Mouse (Mus musculus) myocyte (in vitro differentiated cells): Measurements from ENCODE around the gene Scamp3. TPM values are rescaled to one million over a fixed set of nuclear protein-coding genes. Genes with fewer than 3 reads are reported as not detected.

Source experiments
- H3K27me3 ChIP-seq: one replicate; pipeline ENCODE4 v1.6.1; 2011; ENCODE audit not compliant: control insufficient read depth, insufficient read depth, insufficient read length
- H3K36me3 ChIP-seq: one replicate; pipeline ENCODE4 v1.6.1; 2011; ENCODE audit not compliant: control insufficient read depth, insufficient read depth
- H3K4me2 ChIP-seq: one replicate; pipeline ENCODE4 v1.6.1; 2011; ENCODE audit warnings: low read depth, control low read depth
- H3K4me3 ChIP-seq: one replicate; pipeline ENCODE4 v1.5.1; 2011; ENCODE audit warnings: mild to moderate bottlenecking, control low read depth, moderate library complexity
- H3K79me2 ChIP-seq: one replicate; pipeline ENCODE4 v1.6.1; 2011; ENCODE audit not compliant: control insufficient read depth, insufficient read depth
- H3ac ChIP-seq: one replicate; pipeline ENCODE4 v1.6.1; 2011; ENCODE audit not compliant: control insufficient read depth, insufficient read length
- CEBPB ChIP-seq: IDR thresholded peaks from 2 replicates; pipeline ENCODE4 v1.6.1; 2011; ENCODE audit warnings: mild to moderate bottlenecking, moderate library complexity; ENCODE audit not compliant: poor library complexity, insufficient read depth, severe bottlenecking
- E2F4 ChIP-seq: IDR thresholded peaks from one replicate; pipeline ENCODE4 v1.6.1; 2011; ENCODE audit warnings: mild to moderate bottlenecking, control low read depth, moderate library complexity; ENCODE audit not compliant: insufficient read depth
- MAX ChIP-seq: IDR thresholded peaks from one replicate; pipeline ENCODE4 v1.6.1; 2011; ENCODE audit warnings: low read depth, mild to moderate bottlenecking, control low read depth
- MYOD1 ChIP-seq, 3 experiments: IDR thresholded peaks; one replicate each; pipeline ENCODE4 v1.6.1; 2011; ENCODE audit warnings: control low read depth in 2 of 3, low read depth in 2 of 3, mild to moderate bottlenecking in 2 of 3, moderate library complexity in 1 of 3; ENCODE audit not compliant: insufficient read length in 2 of 3, control insufficient read depth in 1 of 3
- MYOG ChIP-seq, 3 experiments: IDR thresholded peaks; one replicate each; pipeline ENCODE4 v1.6.1; 2011; ENCODE audit warnings: control low read depth in 2 of 3, low read depth in 2 of 3, mild to moderate bottlenecking in 2 of 3; ENCODE audit not compliant: insufficient read length in 2 of 3, control insufficient read depth in 1 of 3, insufficient read depth in 1 of 3
- POLR2A ChIP-seq: IDR thresholded peaks from one replicate; pipeline ENCODE4 v1.6.1; 2011; ENCODE audit warnings: low read depth, mild to moderate bottlenecking, control low read depth, moderate library complexity; ENCODE audit not compliant: insufficient read length
- POLR2AphosphoS2 ChIP-seq: IDR thresholded peaks from one replicate; pipeline ENCODE4 v1.6.1; 2011; ENCODE audit warnings: low read depth, control low read depth; ENCODE audit not compliant: insufficient read length
- REST ChIP-seq: IDR thresholded peaks from one replicate; pipeline ENCODE4 v1.6.1; 2011; ENCODE audit warnings: mild to moderate bottlenecking, control low read depth, moderate library complexity; ENCODE audit not compliant: insufficient read depth, insufficient read length
- SRF ChIP-seq: IDR thresholded peaks from one replicate; pipeline ENCODE4 v1.6.1; 2011; ENCODE audit warnings: low read depth; ENCODE audit not compliant: control insufficient read depth, insufficient read length
- TCF12 ChIP-seq: IDR thresholded peaks from one replicate; pipeline ENCODE4 v1.6.1; 2011; ENCODE audit warnings: mild to moderate bottlenecking, control low read depth; ENCODE audit not compliant: poor library complexity, insufficient read depth, severe bottlenecking
- TCF3 ChIP-seq: IDR thresholded peaks from one replicate; pipeline ENCODE4 v1.6.1; 2011; ENCODE audit warnings: low read depth, control low read depth; ENCODE audit not compliant: insufficient read length
- USF1 ChIP-seq: IDR thresholded peaks from one replicate; pipeline ENCODE4 v1.6.1; 2011; ENCODE audit warnings: low read depth, mild to moderate bottlenecking, control low read depth, moderate library complexity
- polyA plus RNA-seq: library from polyadenylated mRNA; unstranded; fragments of >200 nt; fragmentation: generic; extraction: Trizol; gene quantifications from one replicate; pipeline ENCODE4 v1.2.1, GENCODE M21; 2012; ENCODE audit warnings: missing spikeins

Scamp3 gene
- polyA plus RNA-seq: 127 TPM

DNA sequence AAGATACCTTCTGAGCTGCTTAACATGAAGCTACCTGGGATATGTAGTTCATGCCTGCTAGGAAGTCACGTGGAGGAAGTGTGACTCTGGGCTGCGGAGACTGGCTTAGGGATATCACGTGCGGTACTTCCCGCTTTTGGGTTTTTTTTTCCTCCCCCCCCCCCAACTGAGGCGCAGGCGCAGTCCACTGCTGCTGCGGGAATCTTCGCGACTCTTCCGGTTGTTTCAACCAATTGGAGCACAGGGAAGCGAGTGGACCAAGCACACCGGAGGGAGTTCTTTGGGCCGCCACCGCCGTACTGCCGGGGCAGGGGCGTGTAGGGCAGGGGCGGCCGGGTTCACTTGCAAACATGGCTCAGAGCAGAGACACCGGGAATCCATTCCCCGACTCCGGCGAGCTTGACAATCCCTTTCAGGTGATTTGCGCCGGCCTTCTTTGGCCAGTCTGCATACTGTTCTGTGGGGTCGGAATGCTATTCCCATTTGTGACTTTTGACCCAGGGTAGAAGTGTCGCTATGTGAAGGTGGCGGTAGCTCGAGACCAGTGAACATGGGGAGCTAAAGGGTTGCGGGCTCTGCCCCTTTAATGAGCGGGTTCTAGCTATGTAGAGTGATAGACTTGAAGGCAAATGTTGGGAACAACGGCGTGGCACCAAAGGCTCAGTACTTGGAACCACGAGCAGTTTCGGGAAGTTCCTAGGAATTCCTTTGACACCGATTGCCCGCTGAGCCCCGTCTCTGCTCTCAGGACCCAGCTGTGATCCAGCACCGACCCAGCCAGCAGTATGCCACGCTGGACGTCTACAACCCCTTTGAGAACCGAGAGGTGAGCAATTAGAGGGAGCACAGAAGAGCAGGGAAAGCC, at the start of gene Scamp3:
Gene Scamp3, plus strand, starts transcription at position 232 of the 865 bp plus-strand sequence.
- no peak for TF ChIP-seq TCF3
- peak; percentile 69 for TF ChIP-seq SRF
- no peak for TF ChIP-seq TCF12
- no peak for TF ChIP-seq CEBPB
- peak; percentile 98 for TF ChIP-seq POLR2AphosphoS2
- no peak for TF ChIP-seq MYOG (IDR thresholded peaks at IDR 0.05; ENCODE audit: control insufficient read depth in 1 of 3, insufficient read depth in 1 of 3, insufficient read length in 2 of 3, low read depth in 2 of 3)
- TF ChIP-seq REST: no peak
- TF ChIP-seq MAX: peak; percentile 64
- TF ChIP-seq POLR2A: peak; percentile 83
- peak; percentile 99 for TF ChIP-seq USF1
- no peak for TF ChIP-seq E2F4
- TF ChIP-seq MYOD1 (IDR thresholded peaks at IDR 0.05; ENCODE audit: control insufficient read depth in 1 of 3, insufficient read length in 2 of 3, low read depth in 2 of 3): no peak
- H3K4me3 ChIP-seq: peak within 1 kb of the TSS; percentile 87
- peaks cover 33% of the 10 kb centered on the region for H3K36me3 ChIP-seq
- peaks cover 14% of the 10 kb centered on the region for H3K79me2 ChIP-seq
- H3ac ChIP-seq: peak within 1 kb of the TSS; percentile 36
- no peaks in the 10 kb centered on the region for H3K27me3 ChIP-seq
- H3K4me2 ChIP-seq: peak within 1 kb of the TSS; percentile 93

DNA sequence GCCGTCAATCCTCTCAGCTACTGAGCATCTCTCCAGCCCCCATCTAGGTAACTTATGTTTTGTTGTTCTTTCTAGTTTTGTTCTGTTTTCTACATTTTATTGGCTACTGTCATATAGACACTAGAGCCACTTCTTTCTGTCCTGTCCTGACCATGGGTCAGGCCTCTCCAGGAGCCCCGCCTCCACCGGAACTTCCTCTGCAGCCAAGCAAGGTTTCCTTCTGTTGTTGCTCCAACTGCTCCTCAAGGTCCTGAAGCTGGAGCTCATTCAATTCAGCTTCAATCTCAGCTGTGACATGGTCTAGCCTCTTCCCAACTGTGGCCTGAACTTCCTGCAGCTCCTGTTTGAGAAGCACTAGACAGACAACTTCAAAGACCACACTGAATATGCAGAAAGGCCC, 47.4 kb upstream of the Scamp3 start:
- Histone ChIP-seq H3K27me3 (peaks cover 54% of the 10 kb centered on the region), H3K79me2 (no peaks in the 10 kb centered on the region), H3K4me2 (no peak overlapping the region), H3K4me3 (no peak overlapping the region), H3ac (no peak overlapping the region), H3K36me3 (no peaks in the 10 kb centered on the region)
- TF ChIP-seq REST: no peak
- TF ChIP-seq CEBPB: no peak
- no peak for TF ChIP-seq SRF
- no peak for TF ChIP-seq E2F4
- no peak for TF ChIP-seq TCF12
- TF ChIP-seq POLR2AphosphoS2: no peak
- TF ChIP-seq TCF3: no peak
- TF ChIP-seq MAX: no peak
- TF ChIP-seq POLR2A: no peak
- TF ChIP-seq MYOG (IDR thresholded peaks at IDR 0.05; ENCODE audit: control insufficient read depth in 1 of 3, insufficient read depth in 1 of 3, insufficient read length in 2 of 3, low read depth in 2 of 3): no peak

DNA sequence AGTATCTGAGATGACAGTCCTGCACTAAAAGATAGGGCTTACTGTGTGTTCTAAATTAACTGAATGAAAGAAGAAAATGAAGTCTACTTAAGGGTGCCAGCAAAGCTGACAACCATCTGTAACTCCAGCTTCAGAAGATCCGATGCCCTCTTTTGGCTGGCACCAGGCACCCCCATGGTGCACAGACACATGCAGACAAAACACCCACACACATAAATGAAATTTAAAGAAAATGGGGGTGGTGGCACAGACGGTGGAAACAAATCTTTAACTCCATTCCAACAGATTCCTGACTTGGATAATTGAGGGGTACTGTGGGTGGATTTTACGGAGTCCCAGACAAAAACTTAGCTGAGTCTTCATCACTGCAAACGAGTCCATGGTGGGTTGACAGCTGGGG, 45.5 kb upstream of the Scamp3 start:
- Histone ChIP-seq H3K79me2 (no peaks in the 10 kb centered on the region), H3K4me3 (no peak overlapping the region), H3K27me3 (peaks cover 64% of the 10 kb centered on the region), H3K36me3 (no peaks in the 10 kb centered on the region), H3K4me2 (no peak overlapping the region), H3ac (no peak overlapping the region)
- TF ChIP-seq CEBPB (no peak), POLR2A (no peak), REST (no peak), MYOG (IDR thresholded peaks at IDR 0.05; ENCODE audit: control insufficient read depth in 1 of 3, insufficient read depth in 1 of 3, insufficient read length in 2 of 3, low read depth in 2 of 3) (no peak), MYOD1 (IDR thresholded peaks at IDR 0.05; ENCODE audit: control insufficient read depth in 1 of 3, insufficient read length in 2 of 3, low read depth in 2 of 3) (no peak), SRF (no peak), POLR2AphosphoS2 (no peak), TCF12 (no peak), TCF3 (no peak), E2F4 (no peak), MAX (no peak), USF1 (no peak)

DNA sequence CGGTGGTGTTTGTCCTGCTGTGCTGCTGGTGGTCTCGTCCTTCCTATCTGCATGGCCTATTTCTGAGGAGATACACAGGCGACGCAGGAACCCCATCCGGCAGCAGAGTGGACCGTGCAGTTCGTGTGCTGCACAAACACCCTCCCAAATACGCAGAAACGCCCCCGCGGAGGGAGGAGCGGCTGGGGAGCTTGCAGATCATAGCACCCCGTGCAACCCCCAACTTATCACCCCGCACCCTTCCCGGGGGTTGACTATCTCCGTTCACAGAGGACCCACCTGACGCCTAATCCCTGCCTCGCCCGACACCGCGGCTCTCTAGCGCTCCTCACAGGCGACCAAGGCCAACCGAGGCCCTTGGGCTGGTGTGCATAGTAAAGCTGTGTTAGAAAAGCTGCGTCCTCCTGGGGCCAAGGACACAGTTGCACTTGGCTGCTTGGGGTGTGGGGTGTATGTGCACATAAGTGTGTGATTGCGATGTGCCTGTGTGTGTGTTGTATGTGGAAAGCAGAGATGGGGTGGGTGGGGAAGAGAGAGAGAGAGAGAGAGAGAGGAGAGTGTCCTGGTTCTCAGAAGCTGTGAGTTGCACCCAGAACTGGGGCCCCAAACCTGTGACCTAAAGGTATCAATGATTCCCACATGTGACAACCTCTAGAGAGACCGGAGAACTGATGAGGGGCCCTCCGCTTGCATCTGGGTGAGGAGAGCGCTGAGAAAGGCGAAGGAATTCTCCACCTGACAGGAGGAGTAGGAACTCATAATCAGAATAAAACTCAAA, 44.8 kb upstream of the Scamp3 start:
- Histone ChIP-seq H3ac (no peak overlapping the region), H3K27me3 (peaks cover 69% of the 10 kb centered on the region), H3K4me2 (no peak overlapping the region), H3K4me3 (no peak overlapping the region), H3K79me2 (no peaks in the 10 kb centered on the region), H3K36me3 (no peaks in the 10 kb centered on the region)
- TF ChIP-seq SRF: no peak
- TF ChIP-seq MYOG (IDR thresholded peaks at IDR 0.05; ENCODE audit: control insufficient read depth in 1 of 3, insufficient read depth in 1 of 3, insufficient read length in 2 of 3, low read depth in 2 of 3): no peak
- no peak for TF ChIP-seq TCF12
- TF ChIP-seq CEBPB: no peak
- no peak for TF ChIP-seq POLR2A
- no peak for TF ChIP-seq USF1
- TF ChIP-seq MAX: no peak
- TF ChIP-seq REST: no peak
- TF ChIP-seq TCF3: no peak
- no peak for TF ChIP-seq MYOD1 (IDR thresholded peaks at IDR 0.05; ENCODE audit: control insufficient read depth in 1 of 3, insufficient read length in 2 of 3, low read depth in 2 of 3)
- no peak for TF ChIP-seq POLR2AphosphoS2
- TF ChIP-seq E2F4: no peak
